Mouse (Mus musculus): ENCODE data around the gene Zfp526. TPM values are rescaled to one million over a fixed set of nuclear protein-coding genes. Genes with fewer than 3 reads are reported as not detected.
A peak's percentile ranks its signal among the peaks of the same experiment; 100 is the strongest.

The Zfp526 gene
- polyA plus RNA-seq, 1 experiment: 14.4 TPM

DNA sequence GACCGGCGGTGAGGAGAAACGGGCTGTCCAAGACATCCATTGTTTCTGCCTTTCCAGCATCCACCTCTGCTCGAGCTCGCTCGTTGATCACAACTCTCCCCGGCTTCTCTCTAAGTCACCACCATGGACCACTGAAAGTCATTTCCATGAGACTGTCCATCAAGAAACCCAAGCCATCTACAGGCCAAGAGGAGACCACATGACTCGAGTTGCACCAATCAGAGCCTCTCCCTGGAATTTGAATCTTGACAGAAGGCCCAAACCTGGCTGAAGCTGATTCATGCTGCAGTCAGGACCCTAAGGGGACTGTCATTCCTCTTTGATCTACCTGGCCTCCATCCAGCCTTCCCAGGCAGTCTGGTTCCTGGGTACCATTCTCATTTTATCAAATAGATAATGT lies 29.1 kb upstream of the Zfp526 start:
- no peak for DNase-seq (ENCODE audit: low read depth in 1 of 2, low spot score in 2 of 2)
- Histone ChIP-seq H3K4me3 (ENCODE audit: extremely low read depth, insufficient read depth, insufficient read length) (no peak overlapping the region), H3K4me1 (ENCODE audit: control insufficient read depth, insufficient read depth, insufficient read length) (no peaks in the 10 kb centered on the region), H3K27ac (ENCODE audit: insufficient read depth, low read length) (no peak overlapping the region), H3K36me3 (ENCODE audit: control insufficient read depth, insufficient read depth, low read length) (no peaks in the 10 kb centered on the region), H3K27me3 (ENCODE audit: control insufficient read depth, insufficient read depth, low read length) (no peaks in the 10 kb centered on the region)
- 91% methylated on average over 8 of the region's 8 CpGs for WGBS
- TF ChIP-seq CTCF (IDR thresholded peaks at IDR 0.05; ENCODE audit: extremely low read depth, insufficient read depth, insufficient read length, insufficient replicate concordance) (no peak), POLR2A (IDR thresholded peaks at IDR 0.05; ENCODE audit: low read depth, low read length) (no peak)

DNA sequence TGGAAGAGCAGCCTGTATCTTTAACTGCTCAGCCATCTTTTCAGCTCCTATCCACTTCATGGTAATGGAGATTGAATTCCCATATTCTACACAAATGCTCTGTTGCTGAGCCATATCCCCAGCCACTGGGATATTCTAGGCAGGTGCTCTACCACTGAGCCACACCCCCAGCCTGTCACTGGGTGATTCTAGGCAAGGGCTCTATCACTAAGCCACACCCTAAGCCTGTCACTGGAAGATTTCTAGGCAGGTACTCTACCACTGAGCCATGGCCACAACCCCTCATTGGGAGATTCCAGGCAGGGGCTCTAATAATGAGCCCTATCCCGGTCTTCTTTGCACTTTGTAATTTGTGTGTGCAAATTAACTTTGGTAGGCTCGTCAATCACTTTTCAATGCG lies 26.1 kb upstream of the Zfp526 start:
- Histone ChIP-seq H3K27me3 (ENCODE audit: control insufficient read depth, insufficient read depth, low read length) (no peaks in the 10 kb centered on the region), H3K4me3 (ENCODE audit: extremely low read depth, insufficient read depth, insufficient read length) (no peak overlapping the region), H3K36me3 (ENCODE audit: control insufficient read depth, insufficient read depth, low read length) (no peaks in the 10 kb centered on the region), H3K27ac (ENCODE audit: insufficient read depth, low read length) (no peak overlapping the region), H3K4me1 (ENCODE audit: control insufficient read depth, insufficient read depth, insufficient read length) (no peaks in the 10 kb centered on the region; the same call in 1 of the 2 replicates)
- WGBS: 94% methylated on average over 3 of the region's 3 CpGs
- no peak for DNase-seq (ENCODE audit: low read depth in 1 of 2, low spot score in 2 of 2)
- TF ChIP-seq CTCF (IDR thresholded peaks at IDR 0.05; ENCODE audit: extremely low read depth, insufficient read depth, insufficient read length, insufficient replicate concordance) (no peak), POLR2A (IDR thresholded peaks at IDR 0.05; ENCODE audit: low read depth, low read length) (no peak)

DNA sequence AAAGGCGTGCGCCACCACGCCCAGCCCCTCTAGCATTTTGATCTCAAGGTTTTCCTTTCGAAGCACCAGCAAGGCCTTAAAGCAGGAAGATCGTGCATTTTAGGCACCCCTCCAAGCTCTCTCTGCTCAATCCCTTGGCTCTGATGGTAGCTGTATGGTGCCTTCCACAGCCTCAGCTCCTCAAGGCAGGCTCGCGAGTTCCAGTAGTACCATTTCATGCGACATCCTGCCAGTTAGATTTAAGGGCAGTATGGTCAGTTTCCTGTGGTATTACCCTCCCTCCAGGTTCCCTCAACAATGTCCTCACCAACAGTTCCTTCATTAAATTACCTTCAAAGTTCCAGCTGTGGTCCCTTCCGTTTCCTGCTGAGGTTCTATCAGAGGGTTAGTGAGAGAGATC lies 25.1 kb upstream of the Zfp526 start:
- Histone ChIP-seq H3K4me3 (ENCODE audit: extremely low read depth, insufficient read depth, insufficient read length) (no peak overlapping the region), H3K27ac (ENCODE audit: insufficient read depth, low read length) (no peak overlapping the region), H3K27me3 (ENCODE audit: control insufficient read depth, insufficient read depth, low read length) (no peaks in the 10 kb centered on the region), H3K36me3 (ENCODE audit: control insufficient read depth, insufficient read depth, low read length) (no peaks in the 10 kb centered on the region; the same call in 1 of the 2 replicates), H3K4me1 (ENCODE audit: control insufficient read depth, insufficient read depth, insufficient read length) (no peaks in the 10 kb centered on the region; the same call in 1 of the 2 replicates)
- 46% methylated on average over 9 of the region's 9 CpGs for WGBS
- no peak for DNase-seq (ENCODE audit: low read depth in 1 of 2, low spot score in 2 of 2)
- no peak for TF ChIP-seq CTCF (IDR thresholded peaks at IDR 0.05; ENCODE audit: extremely low read depth, insufficient read depth, insufficient read length, insufficient replicate concordance)

DNA sequence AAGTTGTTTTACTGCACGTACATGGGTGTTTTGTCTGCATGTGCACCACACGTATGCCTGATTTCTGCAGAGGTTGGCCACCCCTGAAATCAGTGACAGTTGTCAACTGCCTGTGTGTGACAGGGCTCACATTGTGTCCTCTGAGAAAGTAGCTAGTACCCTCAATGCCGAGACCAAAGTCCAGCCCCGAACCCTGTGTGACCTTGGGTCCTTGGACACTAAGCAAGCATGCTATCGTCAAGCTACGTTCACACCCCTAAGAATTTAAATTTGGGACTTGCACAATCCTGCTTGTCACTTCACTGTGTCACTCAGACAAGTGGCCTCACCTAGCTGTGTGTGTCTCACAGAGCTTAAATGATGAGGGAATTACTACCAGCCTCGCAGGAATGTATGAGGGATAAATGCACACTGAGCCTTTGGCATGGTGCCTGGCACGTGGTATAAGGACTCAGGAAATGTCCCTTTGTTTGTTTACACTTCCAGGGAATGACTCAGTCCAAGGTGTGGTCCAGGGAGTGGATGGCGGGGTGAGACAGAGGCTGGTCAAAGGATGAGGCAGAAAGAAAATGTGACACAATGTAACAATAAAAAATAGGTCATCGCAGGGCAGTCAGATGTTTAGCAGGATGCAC lies 23.7 kb upstream of the Zfp526 start:
- Histone ChIP-seq H3K36me3 (ENCODE audit: control insufficient read depth, insufficient read depth, low read length) (peaks cover 10% of the 10 kb centered on the region), H3K4me3 (ENCODE audit: extremely low read depth, insufficient read depth, insufficient read length) (no peak overlapping the region), H3K27ac (ENCODE audit: insufficient read depth, low read length) (no peak overlapping the region), H3K27me3 (ENCODE audit: control insufficient read depth, insufficient read depth, low read length) (no peaks in the 10 kb centered on the region), H3K4me1 (ENCODE audit: control insufficient read depth, insufficient read depth, insufficient read length) (no peaks in the 10 kb centered on the region; the same call in 1 of the 2 replicates)
- DNase-seq (ENCODE audit: low read depth in 1 of 2, low spot score in 2 of 2): no peak
- TF ChIP-seq POLR2A (IDR thresholded peaks at IDR 0.05; ENCODE audit: low read depth, low read length) (no peak), CTCF (IDR thresholded peaks at IDR 0.05; ENCODE audit: extremely low read depth, insufficient read depth, insufficient read length, insufficient replicate concordance) (no peak)
- WGBS: 82% methylated on average over 10 of the region's 10 CpGs

DNA sequence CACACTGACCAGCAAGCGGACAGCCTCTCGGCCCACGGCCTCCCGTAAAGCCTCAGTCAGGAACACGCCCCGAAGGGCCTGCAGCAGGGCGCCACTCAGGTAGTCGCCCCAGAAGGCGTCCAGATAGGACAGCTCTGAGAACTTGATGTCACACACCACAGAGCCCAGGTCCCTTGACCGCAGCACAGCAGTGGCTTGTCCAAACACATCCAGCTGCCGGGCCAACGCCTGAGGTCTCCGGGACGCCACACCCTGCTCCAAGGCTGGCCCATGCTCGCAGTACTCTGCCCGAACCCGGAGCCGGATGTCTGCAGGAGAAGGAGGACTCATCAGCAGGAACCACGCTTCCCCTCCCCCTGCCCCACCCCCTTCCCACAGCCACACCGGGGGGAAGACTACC lies 17.6 kb upstream of the Zfp526 start:
- Histone ChIP-seq H3K4me3 (ENCODE audit: extremely low read depth, insufficient read depth, insufficient read length) (no peak overlapping the region), H3K36me3 (ENCODE audit: control insufficient read depth, insufficient read depth, low read length) (peaks cover 22% of the 10 kb centered on the region), H3K27me3 (ENCODE audit: control insufficient read depth, insufficient read depth, low read length) (no peaks in the 10 kb centered on the region), H3K27ac (ENCODE audit: insufficient read depth, low read length) (no peak overlapping the region), H3K4me1 (ENCODE audit: control insufficient read depth, insufficient read depth, insufficient read length) (peaks cover 34% of the 10 kb centered on the region)
- WGBS: 66% methylated on average over 20 of the region's 20 CpGs
- no peak for DNase-seq (ENCODE audit: low read depth in 1 of 2, low spot score in 2 of 2)
- TF ChIP-seq POLR2A (IDR thresholded peaks at IDR 0.05; ENCODE audit: low read depth, low read length) (no peak), CTCF (IDR thresholded peaks at IDR 0.05; ENCODE audit: extremely low read depth, insufficient read depth, insufficient read length, insufficient replicate concordance) (no peak)

DNA sequence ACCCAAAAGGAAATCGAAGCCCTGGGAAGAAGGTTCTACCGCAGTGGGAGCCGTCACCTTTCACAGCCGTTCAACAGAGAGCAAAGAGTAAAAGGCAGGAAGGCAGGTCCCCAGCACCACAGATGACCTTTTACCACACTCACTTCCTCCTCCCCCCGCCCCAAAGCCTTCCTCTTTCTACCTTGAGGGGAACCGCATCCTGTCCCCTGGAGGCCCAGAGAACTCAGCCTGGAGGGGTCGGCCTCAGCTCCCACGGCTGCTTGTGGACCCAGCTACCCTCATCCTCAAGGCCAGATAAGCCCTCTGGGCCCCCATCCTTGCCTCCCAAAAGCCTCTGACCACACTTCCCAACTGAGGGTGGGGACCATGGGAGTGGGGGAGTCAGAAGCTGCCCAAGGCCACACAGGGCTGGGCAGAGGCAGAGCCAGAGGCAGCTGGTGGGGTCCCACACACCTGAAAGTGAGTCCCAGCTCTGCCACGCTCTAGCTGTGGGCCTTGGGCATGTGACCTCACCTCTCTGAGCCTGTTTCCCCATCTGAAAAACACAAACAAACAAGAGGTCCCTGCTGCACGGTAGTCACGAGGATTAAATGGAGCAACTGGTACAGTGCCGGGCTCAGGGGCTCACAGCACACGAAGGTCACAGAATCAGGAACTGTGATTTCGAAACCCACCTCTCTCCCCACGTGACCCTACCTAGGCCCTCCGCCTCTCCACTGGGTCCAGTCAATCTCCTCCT lies 15.7 kb upstream of the Zfp526 start:
- TF ChIP-seq CTCF (IDR thresholded peaks at IDR 0.05; ENCODE audit: extremely low read depth, insufficient read depth, insufficient read length, insufficient replicate concordance): no peak
- TF ChIP-seq POLR2A (IDR thresholded peaks at IDR 0.05; ENCODE audit: low read depth, low read length): no peak; the same call in 1 of the 2 replicates
- WGBS: 19% methylated on average over 16 of the region's 16 CpGs
- Histone ChIP-seq H3K4me3 (ENCODE audit: extremely low read depth, insufficient read depth, insufficient read length) (peak overlapping the region; percentile 50), H3K27ac (ENCODE audit: insufficient read depth, low read length) (peak overlapping the region; percentile 96), H3K4me1 (ENCODE audit: control insufficient read depth, insufficient read depth, insufficient read length) (peaks cover 47% of the 10 kb centered on the region), H3K27me3 (ENCODE audit: control insufficient read depth, insufficient read depth, low read length) (no peaks in the 10 kb centered on the region), H3K36me3 (ENCODE audit: control insufficient read depth, insufficient read depth, low read length) (peaks cover 30% of the 10 kb centered on the region)
- peak; percentile 70 to 81 for DNase-seq (ENCODE audit: low read depth in 1 of 2, low spot score in 2 of 2)

Measured in spleen, adult 2 months (tissue).